Mouse (Mus musculus) layer of hippocampus, postnatal 10 days (tissue): ENCODE measurements around the gene Zdhhc14. TPM values are rescaled to one million over a fixed set of nuclear protein-coding genes. Genes with fewer than 3 reads are reported as not detected.

Experiments
- DNase-seq, 2 experiments: peaks; one replicate each; pipeline ENCODE4 v3.0.0; 2021; ENCODE audit warnings: low spot score in 2 of 2
- total RNA-seq, 2 experiments: library from RNA; stranded (reverse); gene quantifications; 2 replicates each; pipeline ENCODE4 v1.2.3; 2021

Gene Zdhhc14
- total RNA-seq, 2 experiments from 2014 or later, result 29.0 to 33.2 TPM

GRCm38 (mm10) chr17:5552036-5552760, 59.8 kb downstream of the Zdhhc14 start:
- DNase-seq, result no peak

GRCm38 (mm10) chr17:5553556-5553955, 61.2 kb downstream of the Zdhhc14 start:
- no peak for DNase-seq

GRCm38 (mm10) chr17:5554573-5554972, 62.2 kb downstream of the Zdhhc14 start:
- no peak for DNase-seq

- no peak for DNase-seq
Observed at GRCm38 (mm10) chr17:5556568-5556967, 64.2 kb downstream of the Zdhhc14 start.

GRCm38 (mm10) chr17:5560212-5560611, 67.9 kb downstream of the Zdhhc14 start:
- DNase-seq, result no peak

- peak in 1 of 2 experiments; percentile 47 for DNase-seq
Observed at GRCm38 (mm10) chr17:5563108-5563507, 70.8 kb downstream of the Zdhhc14 start.

GRCm38 (mm10) chr17:5566006-5566405, 73.6 kb downstream of the Zdhhc14 start:
- no peak for DNase-seq

GRCm38 (mm10) chr17:5567943-5568342, 75.6 kb downstream of the Zdhhc14 start:
- DNase-seq, result no peak

- DNase-seq, result no peak
Observed at GRCm38 (mm10) chr17:5569131-5570030, 77.0 kb downstream of the Zdhhc14 start.

- no peak for DNase-seq
Observed at GRCm38 (mm10) chr17:5572096-5572730, 79.9 kb downstream of the Zdhhc14 start.

GRCm38 (mm10) chr17:5572745-5573420, 80.5 kb downstream of the Zdhhc14 start:
- no peak for DNase-seq

GRCm38 (mm10) chr17:5574672-5575071, 82.3 kb downstream of the Zdhhc14 start:
- no peak for DNase-seq

- DNase-seq, result no peak
Observed at GRCm38 (mm10) chr17:5575518-5575917, 83.2 kb downstream of the Zdhhc14 start.

- DNase-seq, result no peak
Observed at GRCm38 (mm10) chr17:5582232-5582631, 89.9 kb downstream of the Zdhhc14 start.

GRCm38 (mm10) chr17:5582937-5583336, 90.6 kb downstream of the Zdhhc14 start:
- no peak for DNase-seq

- no peak for DNase-seq
Observed at GRCm38 (mm10) chr17:5583472-5584145, 91.3 kb downstream of the Zdhhc14 start.

GRCm38 (mm10) chr17:5591604-5592209, 99.3 kb downstream of the Zdhhc14 start:
- no peak for DNase-seq

GRCm38 (mm10) chr17:5593071-5593470, 100.7 kb downstream of the Zdhhc14 start:
- no peak for DNase-seq

GRCm38 (mm10) chr17:5595068-5595467, 102.7 kb downstream of the Zdhhc14 start:
- DNase-seq, result no peak

GRCm38 (mm10) chr17:5596490-5596889, 104.1 kb downstream of the Zdhhc14 start:
- no peak for DNase-seq
